Mouse (Mus musculus) cerebellum, adult 2 months (tissue): ENCODE data around the gene Cbx8. TPM values are rescaled to one million over a fixed set of nuclear protein-coding genes. Genes with fewer than 3 reads are reported as not detected.
A peak's percentile ranks its signal among the peaks of the same experiment; 100 is the strongest.

ENCODE experiments used
- DNase-seq, 2 experiments: peaks; one replicate each; pipeline ENCODE4 v3.0.0; 2021
- H3K27ac ChIP-seq: fragments of 200-500 bp; 2 replicates; pipeline ENCODE4 v1.5.1; 2012; ENCODE audit warnings: low read length, control low read depth, inconsistent platforms; ENCODE audit not compliant: insufficient read depth
- H3K27me3 ChIP-seq: fragments of 200-500 bp; 2 replicates; pipeline ENCODE4 v1.6.1; 2012; ENCODE audit warnings: inconsistent platforms, mild to moderate bottlenecking, low read length, moderate library complexity; ENCODE audit not compliant: control insufficient read depth, insufficient read depth
- H3K4me1 ChIP-seq: fragments of 200-500 bp; 2 replicates; pipeline ENCODE4 v1.6.1; 2011; ENCODE audit warnings: low read length; ENCODE audit not compliant: control insufficient read depth, insufficient read depth
- H3K4me3 ChIP-seq: fragments of 200-500 bp; replicated peaks from 2 replicates; pipeline ENCODE3; 2011; ENCODE audit warnings: mild to moderate bottlenecking, low read depth, low read length, control low read depth; ENCODE audit not compliant: insufficient read depth
- CTCF ChIP-seq: fragments of 200-500 bp; IDR thresholded peaks from 2 replicates; pipeline ENCODE4 v1.5.1; 2011; ENCODE audit warnings: low read depth, mild to moderate bottlenecking, control low read depth, low read length, moderate library complexity, borderline replicate concordance; ENCODE audit not compliant: insufficient read depth
- POLR2A ChIP-seq: fragments of 200-500 bp; IDR thresholded peaks from 2 replicates; pipeline ENCODE4 v1.6.1; 2011; ENCODE audit warnings: low read length, control low read depth, borderline replicate concordance; ENCODE audit not compliant: insufficient read depth
- WGBS: fragments of 180-500 bp; shearing (Covaris S2); methylation state at CpG from one replicate; pipeline ENCODE4 v1.1.7; 2018; 5-methylcytosine and 5-hydroxymethylcytosine counted together
- polyA plus RNA-seq: library from polyadenylated mRNA; depleted of rRNA; stranded (reverse); fragments of >200 nt; gene quantifications from 2 replicates; pipeline ENCODE4 v1.2.3, GENCODE M21; 2012

Gene Cbx8
- polyA plus RNA-seq, 1 experiment = 8.7 TPM

DNA sequence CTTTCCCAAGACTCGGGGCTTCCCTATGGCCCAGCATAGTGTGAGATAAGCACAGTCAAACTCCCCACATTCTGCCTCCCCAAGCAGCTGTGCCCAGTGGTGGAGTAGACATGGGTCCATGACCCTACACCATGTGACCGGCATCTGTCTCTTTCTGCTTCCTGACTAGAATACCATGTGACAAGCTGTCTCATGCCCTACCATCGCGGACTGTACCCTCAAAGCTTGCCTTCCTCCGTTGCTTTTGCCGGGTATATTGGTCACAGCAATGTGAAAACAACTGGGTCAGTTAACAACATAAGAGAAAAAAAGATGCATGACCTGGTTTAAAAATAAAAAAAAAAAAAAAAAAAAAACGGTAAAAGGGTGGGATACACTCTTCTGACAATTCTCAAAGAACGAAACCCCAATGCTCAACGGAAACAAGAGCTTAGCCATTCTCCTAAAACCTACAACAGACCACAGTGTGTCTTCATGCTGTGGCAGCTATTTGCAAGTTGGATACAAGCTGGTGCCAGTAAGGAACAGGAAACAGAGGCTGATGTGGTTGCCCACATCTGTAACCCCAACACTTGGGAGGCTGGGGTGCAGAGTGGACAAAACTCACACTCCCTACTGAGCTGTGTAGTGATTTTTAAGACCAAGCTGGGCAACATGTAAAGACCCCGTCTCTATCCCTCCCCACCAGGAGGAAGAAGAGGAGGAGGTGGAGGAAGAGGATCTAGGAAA, 35.1 kb downstream of the Cbx8 start:
- TF ChIP-seq POLR2A (no peak), CTCF (no peak)
- Histone ChIP-seq H3K27me3 (no peaks in the 10 kb centered on the region), H3K4me1 (no peaks in the 10 kb centered on the region), H3K27ac (no peak overlapping the region), H3K4me3 (no peak overlapping the region)
- 89% methylated on average over 10 of the region's 10 CpGs for WGBS
- no peak for DNase-seq

DNA sequence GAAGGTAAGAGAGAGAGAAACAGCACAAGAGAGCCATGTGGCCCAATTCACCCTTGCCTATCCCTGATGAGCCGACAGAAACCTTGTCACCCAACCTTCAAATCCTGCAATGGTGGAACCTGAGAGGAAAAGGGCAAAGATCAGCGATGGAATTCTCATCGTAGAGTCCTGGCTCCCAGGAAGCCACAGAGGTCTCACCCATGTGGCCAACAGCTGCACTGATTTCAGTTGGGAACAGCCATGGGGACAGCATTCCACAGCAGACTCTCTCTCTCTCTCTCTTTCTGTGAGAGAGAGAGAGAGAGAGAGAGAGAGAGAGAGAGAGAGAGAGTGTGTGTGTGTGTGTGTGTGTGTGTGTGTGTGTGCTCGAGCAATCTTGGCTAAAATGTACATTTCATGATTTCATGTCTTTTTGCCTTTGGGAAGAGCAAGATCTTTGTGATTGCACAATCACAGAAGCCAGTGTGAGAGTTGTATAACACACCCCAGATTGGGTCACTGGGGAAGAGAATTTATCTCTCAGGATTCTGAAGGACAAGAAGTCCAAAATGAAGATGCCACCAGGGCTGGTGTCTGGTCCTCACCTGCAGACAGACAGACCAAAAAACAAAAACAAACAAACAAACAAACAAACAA, 39.2 kb downstream of the Cbx8 start:
- Histone ChIP-seq H3K27ac (no peak overlapping the region), H3K4me1 (peaks cover 8% of the 10 kb centered on the region), H3K4me3 (no peak overlapping the region), H3K27me3 (no peaks in the 10 kb centered on the region)
- DNase-seq = no peak
- WGBS = 87% methylated on average over 4 of the region's 4 CpGs
- TF ChIP-seq CTCF (no peak), POLR2A (no peak)

DNA sequence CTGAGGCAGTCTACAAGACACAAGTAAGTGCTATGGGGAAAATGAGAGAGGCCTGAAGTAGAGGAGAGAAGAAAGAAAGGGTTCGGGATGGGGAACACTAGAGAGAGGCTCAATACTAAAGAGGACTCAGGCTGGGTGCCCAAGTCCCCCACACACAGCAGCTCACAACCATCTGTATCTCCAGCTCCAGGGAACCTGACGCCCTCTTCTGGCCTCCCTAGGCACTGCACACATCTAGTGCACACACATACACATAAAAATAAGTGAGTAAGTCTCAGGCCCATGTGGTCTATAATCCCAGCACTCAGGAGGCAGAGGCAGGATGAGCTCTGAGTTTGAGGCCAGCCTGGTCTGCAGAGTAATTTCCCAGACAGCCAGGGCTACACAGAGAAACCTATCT, 39.9 kb downstream of the Cbx8 start:
- Histone ChIP-seq H3K4me1 (peaks cover 8% of the 10 kb centered on the region), H3K27me3 (no peaks in the 10 kb centered on the region), H3K4me3 (no peak overlapping the region), H3K27ac (no peak overlapping the region)
- TF ChIP-seq POLR2A (no peak), CTCF (peak; percentile 3; the same call in 1 of the 2 replicates)
- 78% methylated on average over 2 of the region's 2 CpGs for WGBS
- DNase-seq = no peak

DNA sequence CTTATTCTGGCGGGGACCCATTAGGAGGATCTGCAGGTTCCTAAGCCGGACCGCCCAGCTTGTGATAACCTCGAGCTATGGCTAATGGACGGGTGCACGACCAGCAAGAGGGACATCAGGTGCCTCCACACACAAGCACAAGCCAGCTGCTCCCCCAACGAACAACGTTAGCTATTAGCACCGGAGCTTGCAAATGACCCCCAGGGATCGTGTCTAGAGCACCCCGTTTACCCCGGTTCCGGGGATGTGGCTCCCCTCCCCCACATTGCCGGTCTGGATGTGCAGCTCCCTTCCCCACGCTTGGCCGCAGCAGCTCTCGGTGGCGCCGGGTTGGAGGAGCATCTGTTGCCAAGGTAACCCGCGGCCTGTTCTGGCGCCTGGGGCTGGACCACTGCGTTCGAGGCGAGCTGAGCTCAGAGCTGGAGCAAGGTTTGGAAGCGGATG, 41.4 kb downstream of the Cbx8 start:
- TF ChIP-seq POLR2A = no peak
- TF ChIP-seq CTCF = no peak
- no peak overlapping the region for H3K27ac ChIP-seq

GRCm38 (mm10) chr11:118998540-118999265, 42.1 kb downstream of the Cbx8 start:
- H3K4me1 ChIP-seq = peaks cover 8% of the 10 kb centered on the region
- WGBS = 5% methylated on average over 30 of the region's 30 CpGs
- H3K27ac ChIP-seq = no peak overlapping the region
- H3K27me3 ChIP-seq = no peaks in the 10 kb centered on the region
- DNase-seq = peak; percentile 80 to 89
- TF ChIP-seq CTCF = peak; percentile 76
- no peak for TF ChIP-seq POLR2A
- peak overlapping the region; percentile 48 for H3K4me3 ChIP-seq

More for the DNA sequence above, 41.4 kb downstream of the Cbx8 start:
- peak; percentile 61 to 63 for DNase-seq
- no peaks in the 10 kb centered on the region for H3K27me3 ChIP-seq
- peak overlapping the region; percentile 12 for H3K4me3 ChIP-seq
- WGBS = 7% methylated on average over 26 of the region's 26 CpGs
- H3K4me1 ChIP-seq = peaks cover 8% of the 10 kb centered on the region

- Histone ChIP-seq H3K4me1 (peaks cover 8% of the 10 kb centered on the region), H3K27me3 (no peaks in the 10 kb centered on the region), H3K4me3 (no peak overlapping the region), H3K27ac (no peak overlapping the region)
- TF ChIP-seq POLR2A = no peak
- no peak for TF ChIP-seq CTCF
- no peak for DNase-seq
- WGBS = 65% methylated on average over 3 of the region's 3 CpGs
Measured at GRCm38 (mm10) chr11:118997182-118997581, 43.6 kb downstream of the Cbx8 start.

DNA sequence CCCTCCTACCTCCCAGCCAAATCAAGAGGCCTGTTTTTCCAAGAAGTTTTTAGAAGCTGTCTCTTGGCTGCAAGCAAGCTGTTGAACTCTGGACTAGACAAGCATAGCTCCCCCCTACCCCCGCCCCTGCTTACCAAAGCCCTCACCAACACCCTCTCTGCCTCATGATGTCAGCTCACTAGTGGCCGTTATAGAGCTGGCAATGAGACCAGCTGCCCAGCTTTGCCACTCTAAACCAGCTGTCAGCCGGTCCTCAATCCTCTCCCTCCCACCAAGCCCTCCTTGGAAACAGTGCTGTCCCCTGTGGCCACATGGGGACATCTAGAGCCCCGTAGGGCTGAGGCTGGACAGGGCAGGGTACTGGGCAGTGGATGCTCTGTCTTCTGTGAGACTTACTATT, 45.3 kb downstream of the Cbx8 start:
- no peak overlapping the region for H3K27ac ChIP-seq
- WGBS = 48% methylated on average over 4 of the region's 4 CpGs
- DNase-seq = no peak
- no peaks in the 10 kb centered on the region for H3K27me3 ChIP-seq
- H3K4me3 ChIP-seq = no peak overlapping the region
- peaks cover 8% of the 10 kb centered on the region for H3K4me1 ChIP-seq
- TF ChIP-seq POLR2A = no peak
- TF ChIP-seq CTCF = no peak
